8 mouse cellular contexts compared by ENCODE assay signal in genomic region chr1:106171241-106172220, GRCm38 (mm10). TPM values are rescaled to one million over a fixed set of nuclear protein-coding genes. Genes with fewer than 3 reads are reported as not detected.
A peak's percentile ranks its signal among the peaks of the same experiment; 100 is the strongest.
DNase-seq lines count a peak whose midpoint lies in the region; ATAC-seq and TF ChIP-seq lines count a peak whose summit lies in the region.

Gene Phlpp1, plus strand, starts transcription at chr1:106171752.

- peak; percentile 6 for TF ChIP-seq CTCF in C2C12 (IDR thresholded peaks at IDR 0.05; ENCODE audit: control insufficient read depth, insufficient read depth, insufficient read length)
- peak; percentile 75 for TF ChIP-seq CTCF in brain, embryonic 14.5 days (IDR thresholded peaks at IDR 0.05; ENCODE audit: borderline replicate concordance, extremely low read depth, insufficient read depth, insufficient read length)
- peak; percentile 44 for TF ChIP-seq CTCF in liver, adult 2 months (IDR thresholded peaks at IDR 0.05; ENCODE audit: low read depth, low read length)

- peak within 1 kb of the TSS; percentile 93 for H3K27ac ChIP-seq in heart, embryonic 11.5 days (ENCODE audit: low read depth, low read length)
- peak within 1 kb of the TSS; percentile 89 for H3K27ac ChIP-seq in kidney, embryonic 16.5 days (ENCODE audit: low read length)
- peak within 1 kb of the TSS; percentile 86 for H3K27ac ChIP-seq in liver, adult 2 months (replicated peaks; ENCODE audit: insufficient read depth, low read depth, low read length)

- peak; percentile 69; the same call in 1 of the 2 replicates for TF ChIP-seq POLR2A in brain, embryonic 14.5 days (IDR thresholded peaks at IDR 0.05; ENCODE audit: borderline replicate concordance, extremely low read depth, insufficient read depth, insufficient read length, poor library complexity, severe bottlenecking)
- peak; percentile 84 for TF ChIP-seq POLR2A in liver, adult 2 months (IDR thresholded peaks at IDR 0.05; ENCODE audit: extremely low read depth, insufficient read depth, low read length)
- peak; percentile 78 for TF ChIP-seq POLR2A in myocyte (IDR thresholded peaks at IDR 0.05; ENCODE audit: insufficient read length, low read depth)

- H3K27me3 ChIP-seq in C2C12 (ENCODE audit: control insufficient read depth, insufficient read depth, insufficient read length) = no peaks in the 10 kb centered on the region
- peaks cover 23% of the 10 kb centered on the region for H3K27me3 ChIP-seq in erythroblast, embryonic 14.5 days (ENCODE audit: control insufficient read depth)
- H3K27me3 ChIP-seq in heart, embryonic 11.5 days (ENCODE audit: control insufficient read depth, insufficient read depth, low read length) = no peaks in the 10 kb centered on the region
- H3K27me3 ChIP-seq in kidney, embryonic 16.5 days (ENCODE audit: insufficient read depth, low read length) = no peaks in the 10 kb centered on the region
- no peaks in the 10 kb centered on the region for H3K27me3 ChIP-seq in liver, adult 2 months (ENCODE audit: control insufficient read depth, insufficient read depth, low read length)
- H3K27me3 ChIP-seq in myocyte (ENCODE audit: control insufficient read depth, insufficient read depth, insufficient read length) = no peaks in the 10 kb centered on the region
- no peaks in the 10 kb centered on the region; the same call in 1 of the 2 replicates for H3K27me3 ChIP-seq in splenic B cell, adult 2 months (ENCODE audit: control insufficient read depth, insufficient read depth, low read length, poor library complexity, severe bottlenecking)

- H3ac ChIP-seq in C2C12 (ENCODE audit: control insufficient read depth, insufficient read length, low read depth) = peak within 1 kb of the TSS; percentile 93
- H3ac ChIP-seq in myocyte (ENCODE audit: control insufficient read depth, insufficient read length) = peak within 1 kb of the TSS; percentile 95

- DNase-seq in brain, embryonic 14.5 days (ENCODE audit: low read depth) = peak; percentile 100
- DNase-seq in liver, adult 2 months (ENCODE audit: extremely low read depth, low read depth, low spot score) = peak; percentile 100
- DNase-seq in splenic B cell, adult 2 months (ENCODE audit: low read depth, low spot score) = peak; percentile 100

- H3K79me2 ChIP-seq in C2C12 (ENCODE audit: control insufficient read depth, insufficient read depth) = peaks cover 49% of the 10 kb centered on the region
- peaks cover 19% of the 10 kb centered on the region for H3K79me2 ChIP-seq in liver, adult 2 months (ENCODE audit: control insufficient read depth, insufficient read depth, low read length)
- H3K79me2 ChIP-seq in myocyte (ENCODE audit: control insufficient read depth, insufficient read depth) = peaks cover 38% of the 10 kb centered on the region

- WGBS in heart, embryonic 11.5 days (ENCODE audit: insufficient replicate concordance) = under 1% methylated on average over 87 of the region's 113 CpGs
- under 1% methylated on average over 73 of the region's 113 CpGs for whole genome bisulfite sequencing in kidney, embryonic 16.5 days
- 2% methylated on average over 105 of the region's 113 CpGs for WGBS in liver, adult 2 months

- 0 out of 2 replicates have a peak, but pooled peaks cover 2% of the 10 kb centered on the region for H3K9me3 ChIP-seq in erythroblast, embryonic 14.5 days (ENCODE audit: control insufficient read depth, low read length)
- no peaks in the 10 kb centered on the region for H3K9me3 ChIP-seq in heart, embryonic 11.5 days (replicated peaks; ENCODE audit: control insufficient read depth, low read length)
- no peaks in the 10 kb centered on the region for H3K9me3 ChIP-seq in kidney, embryonic 16.5 days (ENCODE audit: low read length)

- ATAC-seq in heart, embryonic 11.5 days (replicated peaks; ENCODE audit: insufficient number of reproducible peaks, low FRiP score, low TSS enrichment) = peak; percentile 98
- peak; percentile 99 for ATAC-seq in kidney, embryonic 16.5 days (ENCODE audit: low FRiP score, low TSS enrichment)

- H3K4me3 ChIP-seq in C2C12 (ENCODE audit: insufficient read depth, poor library complexity, severe bottlenecking) (peak within 1 kb of the TSS; percentile 61), myocyte (peak within 1 kb of the TSS; percentile 39)
- peak within 1 kb of the TSS; percentile 75 for H3K4me3 ChIP-seq in erythroblast, embryonic 14.5 days (replicated peaks)
- peak within 1 kb of the TSS; percentile 85 for H3K4me3 ChIP-seq in heart, embryonic 11.5 days (ENCODE audit: low read depth, low read length)
- H3K4me3 ChIP-seq in kidney, embryonic 16.5 days (ENCODE audit: low read length) = peak within 1 kb of the TSS; percentile 88
- peak within 1 kb of the TSS; percentile 89 for H3K4me3 ChIP-seq in liver, adult 2 months (ENCODE audit: insufficient read depth, low read depth, low read length)

- peak within 1 kb of the TSS; percentile 62 for H3K4me2 ChIP-seq in heart, embryonic 11.5 days
- peak within 1 kb of the TSS; percentile 82 for H3K4me2 ChIP-seq in kidney, embryonic 16.5 days (replicated peaks; ENCODE audit: low read depth, low read length)
- H3K4me2 ChIP-seq in myocyte (ENCODE audit: low read depth) = peak within 1 kb of the TSS; percentile 91

- H3K79me3 ChIP-seq in C2C12 (ENCODE audit: low read depth) = peaks cover 27% of the 10 kb centered on the region

- H3K36me3 ChIP-seq in C2C12 (ENCODE audit: control insufficient read depth, insufficient read depth) (no peaks in the 10 kb centered on the region), myocyte (ENCODE audit: control insufficient read depth, insufficient read depth) (no peaks in the 10 kb centered on the region)
- no peaks in the 10 kb centered on the region for H3K36me3 ChIP-seq in erythroblast, embryonic 14.5 days (ENCODE audit: control insufficient read depth)
- H3K36me3 ChIP-seq in heart, embryonic 11.5 days (ENCODE audit: control insufficient read depth, insufficient read depth, low read length) = no peaks in the 10 kb centered on the region
- H3K36me3 ChIP-seq in kidney, embryonic 16.5 days (ENCODE audit: insufficient read depth, low read length) = no peaks in the 10 kb centered on the region
- no peaks in the 10 kb centered on the region for H3K36me3 ChIP-seq in liver, adult 2 months (ENCODE audit: control insufficient read depth, insufficient read depth, low read length)
- H3K36me3 ChIP-seq in splenic B cell, adult 2 months (ENCODE audit: control insufficient read depth, insufficient read depth, low read length, poor library complexity, severe bottlenecking) = no peaks in the 10 kb centered on the region

- peak within 1 kb of the TSS; percentile 95 for H3K9ac ChIP-seq in heart, embryonic 11.5 days (ENCODE audit: low read depth, low read length)
- peak within 1 kb of the TSS; percentile 95 for H3K9ac ChIP-seq in kidney, embryonic 16.5 days (replicated peaks; ENCODE audit: low read length)
- peak within 1 kb of the TSS; percentile 99 for H3K9ac ChIP-seq in liver, adult 2 months (ENCODE audit: low read depth, low read length)

- H3K4me1 ChIP-seq in erythroblast, embryonic 14.5 days (ENCODE audit: control insufficient read depth) = peaks cover 26% of the 10 kb centered on the region
- H3K4me1 ChIP-seq in heart, embryonic 11.5 days (ENCODE audit: control insufficient read depth, insufficient read depth, low read length) = peaks cover 12% of the 10 kb centered on the region
- H3K4me1 ChIP-seq in kidney, embryonic 16.5 days (ENCODE audit: insufficient read depth, low read length) = peaks cover 27% of the 10 kb centered on the region
- H3K4me1 ChIP-seq in liver, adult 2 months (ENCODE audit: control insufficient read depth, insufficient read depth, low read length) = peaks cover 9% of the 10 kb centered on the region; the same call in 1 of the 2 replicates

TF ChIP-seq in C2C12, 6 proteins besides CTCF, POLR2A, EP300 and RAD21:
- TF ChIP-seq MYOG (IDR thresholded peaks at IDR 0.05; ENCODE audit: control insufficient read depth, extremely low read depth, insufficient read length) = no peak
- TF ChIP-seq CEBPB (IDR thresholded peaks at IDR 0.05; ENCODE audit: low read depth) = no peak
- no peak for TF ChIP-seq USF1 (IDR thresholded peaks at IDR 0.05; ENCODE audit: low read depth)
- no peak for TF ChIP-seq MYOD1 (IDR thresholded peaks at IDR 0.05; ENCODE audit: control insufficient read depth, insufficient read length, low read depth)
- TF ChIP-seq MAX (IDR thresholded peaks at IDR 0.05) = no peak
- no peak for TF ChIP-seq FOSL1 (IDR thresholded peaks at IDR 0.05; ENCODE audit: insufficient read depth, low read length, poor library complexity, severe bottlenecking)

TF ChIP-seq in myocyte, 11 proteins besides CTCF, POLR2A, EP300 and RAD21:
- TF ChIP-seq MYOG (IDR thresholded peaks at IDR 0.05; ENCODE audit: control insufficient read depth in 1 of 3, insufficient read depth in 1 of 3, insufficient read length in 2 of 3, low read depth in 2 of 3) = peak in 1 of 3 experiments; percentile 4
- no peak for TF ChIP-seq MAX (IDR thresholded peaks at IDR 0.05; ENCODE audit: low read depth)
- TF ChIP-seq E2F4 (IDR thresholded peaks at IDR 0.05; ENCODE audit: insufficient read depth) = no peak
- TF ChIP-seq MYOD1 (IDR thresholded peaks at IDR 0.05; ENCODE audit: control insufficient read depth in 1 of 3, insufficient read length in 2 of 3, low read depth in 2 of 3) = peak in 1 of 3 experiments; percentile 17
- TF ChIP-seq POLR2AphosphoS2 (IDR thresholded peaks at IDR 0.05; ENCODE audit: insufficient read length, low read depth) = peak; percentile 77
- TF ChIP-seq REST (IDR thresholded peaks at IDR 0.05; ENCODE audit: insufficient read depth, insufficient read length) = no peak
- no peak for TF ChIP-seq USF1 (IDR thresholded peaks at IDR 0.05; ENCODE audit: low read depth)
- peak; percentile 12 for TF ChIP-seq SRF (IDR thresholded peaks at IDR 0.05; ENCODE audit: control insufficient read depth, insufficient read length, low read depth)
- no peak for TF ChIP-seq CEBPB (IDR thresholded peaks at IDR 0.05; ENCODE audit: insufficient read depth, poor library complexity, severe bottlenecking)
- TF ChIP-seq TCF3 (IDR thresholded peaks at IDR 0.05; ENCODE audit: insufficient read length, low read depth) = no peak
- no peak for TF ChIP-seq TCF12 (IDR thresholded peaks at IDR 0.05; ENCODE audit: insufficient read depth, poor library complexity, severe bottlenecking)

RNA-seq across cellular contexts. Expression of gene Phlpp1, which starts in this region (rescaled TPM):
- polyA plus RNA-seq in C2C12 (2012; fragmentation: generic; extraction: Trizol) (6.3 TPM), myocyte (2012; fragmentation: generic; extraction: Trizol) (7.9 TPM)
- polyA plus RNA-seq in brain, embryonic 14.5 days (2012; rRNA removed) = 22.1 and 27.0 TPM in 2 replicates
- polyA plus RNA-seq in erythroblast, embryonic 14.5 days (2012) = 0.10 and 0.14 TPM in 2 replicates
- polyA plus RNA-seq in heart, embryonic 11.5 days (2014; fragmentation: Nextera tagmentation; extraction: Ambion mirVana) = 4.0 and 4.5 TPM in 2 replicates
- polyA plus RNA-seq in kidney, embryonic 16.5 days (2015; fragmentation: Nextera tagmentation; extraction: Ambion mirVana) = 3.0 and 3.4 TPM in 2 replicates
- total RNA-seq in liver, adult 2 months (2014; rRNA removed) = 8.3 and 13.1 TPM in 2 replicates
- polyA plus RNA-seq in liver, adult 2 months (2012; rRNA removed) = 7.8 and 8.7 TPM in 2 replicates

Comparison
In these comparisons a context has a peak if more than half of its experiments do, and no peak if none do; other contexts are left out.
1. Peak in every context shown above with its lines: DNase-seq, ATAC-seq, H3K4me3 ChIP-seq and H3K27ac ChIP-seq.
2. H3K4me3 ChIP-seq: peak in every context shown above with its lines; median percentile 89 in liver, adult 2 months; 88 in kidney, embryonic 16.5 days; 85 in heart, embryonic 11.5 days; 75 in erythroblast, embryonic 14.5 days; 61 in C2C12; 39 in myocyte.
3. CTCF ChIP-seq: peak in every context shown above with its lines; median percentile 75 in brain, embryonic 14.5 days; 44 in liver, adult 2 months; 6 in C2C12.